Mouse (Mus musculus) small intestine, adult 10 weeks (tissue): ENCODE results near the gene Riox1. TPM values are rescaled to one million over a fixed set of nuclear protein-coding genes. Genes with fewer than 3 reads are reported as not detected.

ENCODE experiments used
- polyA plus RNA-seq: library from polyadenylated mRNA; stranded (reverse); fragments of 350-450 nt; fragmentation: Illumina TruSeq; extraction: RNeasy Lipid Tissue Mini Kit (QIAGEN cat#74804); gene quantifications from one replicate; pipeline ENCODE4 v1.2.3, GENCODE M21; 2014; ENCODE audit warnings: low replicate concordance

The Riox1 gene
- polyA plus RNA-seq, result 1.1 TPM

DNA sequence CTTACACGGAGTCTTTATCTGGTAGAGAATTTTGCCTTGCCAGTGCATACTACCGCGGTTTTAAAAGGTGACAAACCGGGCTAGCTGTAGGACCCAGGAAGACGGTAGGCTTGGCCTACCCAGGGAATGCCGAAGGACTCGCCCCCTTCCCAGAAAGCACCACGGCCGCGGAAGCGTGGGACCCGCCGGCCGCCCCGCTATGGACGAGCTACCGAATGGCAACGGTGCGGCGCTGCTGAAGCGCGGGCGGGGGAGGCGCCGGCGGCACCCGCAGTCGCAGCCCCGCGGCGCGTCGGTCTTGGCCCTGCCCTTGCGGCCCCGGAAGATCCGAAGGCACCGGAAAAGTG is at the start of gene Riox1:
Gene Riox1, plus strand, starts transcription at position 116 of the 347 bp plus-strand sequence.

DNA sequence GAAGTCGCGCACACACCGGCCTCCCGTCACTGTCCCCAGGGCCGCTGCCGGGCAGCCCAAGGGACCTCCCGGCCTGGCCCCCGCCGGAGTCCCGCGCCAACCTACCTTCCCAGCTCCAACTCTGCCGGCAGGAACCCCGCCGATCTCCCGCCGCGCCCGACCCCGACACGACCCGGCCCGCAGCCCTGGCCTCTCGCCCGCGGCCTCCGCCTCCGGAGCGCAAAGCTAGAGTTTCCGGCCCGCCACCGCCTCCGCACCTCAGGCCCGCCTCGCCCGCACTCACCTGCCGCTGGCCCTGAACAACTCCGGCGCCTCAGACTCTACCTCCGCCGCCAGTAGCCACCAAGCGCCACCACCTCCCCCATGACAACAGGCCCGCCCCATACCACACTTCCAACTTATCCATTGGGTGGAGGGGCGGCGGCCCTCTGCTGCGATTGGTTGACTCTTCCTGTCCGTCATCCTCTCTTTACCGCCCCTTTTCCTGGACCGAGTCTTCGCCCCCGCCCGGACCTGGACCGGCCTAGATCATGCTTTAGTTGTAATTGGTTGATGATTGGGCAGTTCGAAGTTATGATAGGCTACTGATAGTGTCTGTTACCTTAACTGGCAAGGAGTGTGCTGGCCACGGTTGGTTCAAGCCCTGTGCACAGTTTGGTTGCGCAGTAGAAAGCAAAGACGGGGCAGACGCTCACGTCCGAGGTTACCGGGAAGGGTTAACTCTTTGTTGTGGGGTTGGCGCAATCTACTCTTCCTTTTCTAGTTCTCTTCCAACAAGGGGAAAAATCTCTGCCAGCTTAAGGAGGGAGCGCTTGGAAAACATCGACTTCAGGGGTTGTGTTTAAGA is 28.6 kb upstream of the Riox1 start, which contains the start of gene Numb:
Gene Numb, minus strand, starts transcription at position 400 of the 847 bp plus-strand sequence.

DNA sequence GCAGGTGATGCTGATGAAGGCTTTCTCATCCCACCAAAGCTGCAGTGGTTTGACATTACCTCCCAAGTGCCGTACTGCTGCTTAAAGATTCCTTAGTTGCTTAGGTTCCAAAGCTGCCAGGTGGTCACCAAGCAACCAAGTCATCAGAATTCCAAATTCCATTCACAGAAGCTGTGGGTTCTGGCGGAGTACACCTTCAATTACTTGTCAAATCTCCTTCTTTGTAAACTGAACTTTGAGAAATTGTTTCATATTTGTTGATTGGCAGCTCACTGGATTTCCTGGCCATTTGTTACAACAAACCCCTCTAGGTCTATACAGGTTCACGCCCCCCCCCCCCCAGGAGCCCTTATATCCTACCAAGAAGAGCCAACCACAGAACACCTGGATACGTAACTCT is 34.3 kb downstream of the Riox1 start, which contains the start of gene Heatr4:
Gene Heatr4, minus strand, starts transcription at position 101 of the 400 bp plus-strand sequence.

DNA sequence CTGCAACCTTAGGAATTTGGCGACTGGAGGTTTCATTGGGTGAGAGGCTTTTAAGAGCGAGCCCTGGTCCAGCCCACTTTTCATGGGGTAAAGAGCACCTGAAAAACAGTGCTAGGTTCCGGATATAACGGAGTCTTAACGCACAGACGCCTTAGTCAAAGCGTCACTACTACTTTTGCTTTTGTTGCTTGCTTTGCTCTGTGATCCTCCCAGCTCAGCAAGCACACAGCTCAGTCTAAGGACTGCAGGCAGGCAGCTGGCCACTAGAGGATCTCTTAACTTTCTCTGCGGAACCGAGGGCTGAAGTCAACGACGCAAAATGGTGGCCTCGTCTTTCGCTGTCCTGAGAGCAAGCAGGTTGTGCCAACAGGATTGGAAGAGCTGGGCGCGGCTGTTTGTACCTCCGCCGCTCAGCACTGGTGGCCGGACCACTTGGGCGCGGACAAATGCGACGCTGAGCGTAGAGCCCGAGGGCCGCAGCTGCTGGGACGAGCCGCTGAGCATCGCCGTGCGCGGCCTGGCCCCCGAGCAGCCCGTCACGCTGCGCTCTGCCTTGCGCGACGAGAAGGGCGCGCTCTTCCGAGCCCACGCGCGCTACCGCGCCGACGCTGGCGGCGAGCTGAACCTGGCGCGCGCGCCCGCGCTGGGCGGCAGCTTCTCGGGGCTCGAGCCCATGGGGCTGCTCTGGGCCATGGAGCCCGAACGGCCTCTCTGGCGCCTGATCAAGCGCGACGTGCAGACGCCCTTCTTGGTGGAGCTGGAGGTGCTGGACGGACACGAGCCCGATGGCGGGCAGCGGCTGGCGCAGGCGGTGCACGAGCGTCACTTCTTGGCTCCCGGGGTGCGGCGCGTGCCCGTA is 37.4 kb downstream of the Riox1 start, which contains the start of gene Acot2:
Gene Acot2, plus strand, starts transcription at position 279 of the 859 bp plus-strand sequence.

Other genes with a start within 250 kb of the Riox1 start
- 0.52 TPM for gene Papln, start 187.0 kb upstream of the Riox1 start, polyA plus RNA-seq
- 56.8 TPM for gene Numb, start 28.7 kb upstream of the Riox1 start, polyA plus RNA-seq
- not detected for gene Heatr4, start 34.2 kb downstream of the Riox1 start, polyA plus RNA-seq
- gene Acot2, start 37.3 kb downstream of the Riox1 start, polyA plus RNA-seq, result 1.2 TPM
- gene Acot1, start 58.9 kb downstream of the Riox1 start, polyA plus RNA-seq, result 9.7 TPM
- gene Acot4, start 87.8 kb downstream of the Riox1 start, polyA plus RNA-seq, result 45.4 TPM
- not detected for gene Gm49366, start 88.3 kb downstream of the Riox1 start, polyA plus RNA-seq
- 0.45 TPM for gene Acot3, start 101.5 kb downstream of the Riox1 start, polyA plus RNA-seq
- gene Acot5, start 118.7 kb downstream of the Riox1 start, polyA plus RNA-seq, result not detected
- gene Acot6, start 150.0 kb downstream of the Riox1 start, polyA plus RNA-seq, result 6.0 TPM
- gene Dnal1, start 163.8 kb downstream of the Riox1 start, polyA plus RNA-seq, result 6.5 TPM
- gene Pnma1, start 197.9 kb downstream of the Riox1 start, polyA plus RNA-seq, result not detected